Mouse (Mus musculus) liver, adult 2 months (tissue): ENCODE data around the gene Mdga2.

Experiments used
- CTCF ChIP-seq: fragments of 200-500 bp; IDR thresholded peaks from 2 replicates; pipeline ENCODE4 v1.5.1; 2011; ENCODE audit warnings: low read depth, low read length, control low read depth
- POLR2A ChIP-seq: fragments of 200-500 bp; IDR thresholded peaks from 2 replicates; pipeline ENCODE4 v1.6.1; 2011; ENCODE audit warnings: low read length, control low read depth; ENCODE audit not compliant: insufficient read depth; ENCODE audit errors: extremely low read depth

- no peak for TF ChIP-seq CTCF
- TF ChIP-seq POLR2A, result no peak
Observed at GRCm38 (mm10) chr12:66470868-66471267, 751.5 kb downstream of the Mdga2 start.
